Mouse (Mus musculus) hindlimb bud, embryonic 11.5 days (tissue): ENCODE measurements around the gene Zp2.

Source experiments
- DNase-seq: peaks from one replicate; pipeline ENCODE4 v3.0.0-alpha.2; 2012; ENCODE audit warnings: low read depth, low spot score; ENCODE audit errors: extremely low spot score

Gene Zp2

GRCm38 (mm10) chr7:120145191-120145590, at the start of gene Zp2:
TSS of gene Zp2 (minus strand) at chr7:120145291.
- DNase-seq = no peak

GRCm38 (mm10) chr7:120192816-120193215, 47.7 kb upstream of the Zp2 start:
- DNase-seq = no peak

- no peak for DNase-seq
These were observed 47.1 kb upstream of the Zp2 start for GRCm38 (mm10) chr7:120192207-120192606.

- no peak for DNase-seq
These were observed 45.1 kb upstream of the Zp2 start for GRCm38 (mm10) chr7:120190150-120190665.

GRCm38 (mm10) chr7:120189369-120190149, 44.5 kb upstream of the Zp2 start:
- no peak for DNase-seq

- no peak for DNase-seq
These were observed 43.9 kb upstream of the Zp2 start for GRCm38 (mm10) chr7:120188946-120189345.

GRCm38 (mm10) chr7:120182891-120183290, 37.8 kb upstream of the Zp2 start:
- DNase-seq = no peak

- DNase-seq = no peak
These were observed 36.5 kb upstream of the Zp2 start for GRCm38 (mm10) chr7:120181401-120182230.

- no peak for DNase-seq
These were observed 35.5 kb upstream of the Zp2 start for GRCm38 (mm10) chr7:120180547-120180946.

- no peak for DNase-seq
These were observed 33.8 kb upstream of the Zp2 start for GRCm38 (mm10) chr7:120178935-120179334.

GRCm38 (mm10) chr7:120177611-120178010, 32.5 kb upstream of the Zp2 start:
- no peak for DNase-seq

- DNase-seq = no peak
These were observed 29.8 kb upstream of the Zp2 start for GRCm38 (mm10) chr7:120174723-120175504.

GRCm38 (mm10) chr7:120173603-120174244, 28.6 kb upstream of the Zp2 start, which contains the start of gene Anks4b:
TSS of gene Anks4b (plus strand) at chr7:120173858.
- DNase-seq = no peak

GRCm38 (mm10) chr7:120172188-120172700, 27.2 kb upstream of the Zp2 start:
- no peak for DNase-seq

- DNase-seq = no peak
These were observed 18.6 kb upstream of the Zp2 start for GRCm38 (mm10) chr7:120163581-120164251.

- DNase-seq = no peak
These were observed 13.1 kb upstream of the Zp2 start for GRCm38 (mm10) chr7:120158121-120158613.

GRCm38 (mm10) chr7:120157575-120158061, 12.5 kb upstream of the Zp2 start:
- no peak for DNase-seq

GRCm38 (mm10) chr7:120156841-120157409, 11.8 kb upstream of the Zp2 start:
- DNase-seq = no peak

GRCm38 (mm10) chr7:120150898-120151297, 5.8 kb upstream of the Zp2 start:
- DNase-seq = no peak
